Mouse (Mus musculus) liver, embryonic 16.5 days (tissue): ENCODE results near the gene Clip2. TPM values are rescaled to one million over a fixed set of nuclear protein-coding genes. Genes with fewer than 3 reads are reported as not detected.

ENCODE experiments used
- ATAC-seq: fragments of 200-750 bp; cut with Nextera tagmentation; 2 replicates; pipeline ENCODE4 v1.8.0; 2017; ENCODE audit warnings: low read depth, mild to moderate bottlenecking, moderate number of reproducible peaks, moderate library complexity
- H3K27ac ChIP-seq: fragments of 300-500 bp; sonication (generic); 2 replicates; pipeline ENCODE4 v1.5.1; 2014; ENCODE audit warnings: mild to moderate bottlenecking, low read length
- H3K27me3 ChIP-seq: fragments of 300-500 bp; sonication (generic); 2 replicates; pipeline ENCODE4 v1.6.1; 2014; ENCODE audit warnings: low read depth, low read length, mixed read lengths; ENCODE audit not compliant: control insufficient read depth, insufficient read depth
- H3K36me3 ChIP-seq: fragments of 300-500 bp; sonication (generic); 2 replicates; pipeline ENCODE4 v1.6.1; 2014; ENCODE audit warnings: mild to moderate bottlenecking; ENCODE audit not compliant: control insufficient read depth, insufficient read depth
- H3K4me1 ChIP-seq: fragments of 300-500 bp; sonication (generic); 2 replicates; pipeline ENCODE4 v1.6.1; 2014; ENCODE audit warnings: low read depth, low read length, mixed read lengths; ENCODE audit not compliant: control insufficient read depth
- H3K4me2 ChIP-seq: fragments of 300-500 bp; sonication (generic); 2 replicates; pipeline ENCODE4 v1.6.1; 2014; ENCODE audit warnings: low read depth, low read length, mixed read lengths
- H3K4me3 ChIP-seq: fragments of 300-500 bp; sonication (generic); 2 replicates; pipeline ENCODE4 v1.5.1; 2014; ENCODE audit warnings: low read depth, mild to moderate bottlenecking, low read length
- H3K9ac ChIP-seq: fragments of 300-500 bp; sonication (generic); 2 replicates; pipeline ENCODE4 v1.6.1; 2014; ENCODE audit warnings: low read depth, low read length
- H3K9me3 ChIP-seq: fragments of 300-500 bp; sonication (generic); replicated peaks from 2 replicates; pipeline ENCODE4 v1.6.1; 2016; ENCODE audit warnings: low read length; ENCODE audit not compliant: control insufficient read depth
- WGBS: fragments of 180-500 bp; shearing (Covaris S2); extraction: QIAGEN DNeasy Blood & Tissue Kit; methylation state at CpG from one replicate; pipeline ENCODE4 v1.1.7; 2014; ENCODE audit not compliant: insufficient replicate concordance; 5-methylcytosine and 5-hydroxymethylcytosine counted together
- polyA plus RNA-seq: library from polyadenylated mRNA; unstranded; fragments of >200 nt; fragmentation: Nextera tagmentation; extraction: Ambion mirVana; gene quantifications from 2 replicates; pipeline ENCODE4 v1.2.1, GENCODE M21; 2015

Clip2 gene
- 0.43 and 0.48 TPM in 2 replicates for polyA plus RNA-seq

DNA sequence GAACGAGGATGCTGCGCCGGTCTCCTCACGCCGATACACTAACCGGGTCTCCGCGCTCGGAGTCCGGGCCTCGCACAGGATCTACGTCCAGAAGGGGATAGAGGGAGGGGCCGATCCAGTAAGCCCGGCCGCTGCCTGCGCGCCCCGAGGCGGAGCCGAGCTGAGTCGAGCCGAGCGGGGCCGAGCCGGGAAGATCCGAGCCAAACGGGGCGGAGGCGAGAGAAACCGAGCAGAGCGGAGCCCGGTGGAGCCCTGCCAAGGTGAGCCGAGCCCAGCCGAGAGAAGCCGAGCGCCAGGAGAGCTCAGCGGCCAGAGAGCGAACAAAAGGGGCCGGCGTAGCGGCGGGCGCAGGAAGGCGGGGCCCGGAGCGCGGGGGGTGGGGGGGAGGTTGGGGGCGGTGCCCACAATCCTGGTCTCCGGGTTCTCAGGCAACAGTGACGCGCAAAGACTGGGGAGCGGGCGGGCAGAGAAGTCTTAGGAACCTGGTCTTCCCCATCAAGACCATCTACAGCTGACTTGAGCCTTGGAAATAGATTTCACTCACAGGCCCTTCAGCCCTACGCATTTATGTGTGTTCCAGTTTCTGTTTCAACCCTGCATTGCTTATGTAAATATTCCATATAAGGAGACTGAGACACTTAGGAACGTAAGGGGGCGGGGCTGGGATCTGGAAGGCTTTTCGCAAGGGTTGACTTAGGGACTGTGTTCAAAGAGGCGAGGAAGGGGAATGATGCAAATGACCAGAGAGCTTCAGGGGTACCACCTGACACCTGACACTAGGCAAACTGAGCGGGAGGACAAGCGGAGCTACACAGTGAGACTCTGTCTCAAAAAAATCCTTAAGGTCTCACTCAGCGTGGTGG lies at the start of gene Clip2:
TSS of gene Clip2 (minus strand) at position 325 of the 863 bp plus-strand sequence.
- Histone ChIP-seq H3K27me3 (peaks cover 9% of the 10 kb centered on the region), H3K36me3 (no peaks in the 10 kb centered on the region), H3K4me2 (peak within 1 kb of the TSS; percentile 81), H3K27ac (peak within 1 kb of the TSS; percentile 70), H3K4me3 (peak within 1 kb of the TSS; percentile 68), H3K4me1 (peaks cover 14% of the 10 kb centered on the region; the same call in 1 of the 2 replicates), H3K9me3 (no peaks in the 10 kb centered on the region), H3K9ac (peak within 1 kb of the TSS; percentile 68)
- WGBS = 2% methylated on average over 60 of the region's 61 CpGs
- ATAC-seq = peak; percentile 89

DNA sequence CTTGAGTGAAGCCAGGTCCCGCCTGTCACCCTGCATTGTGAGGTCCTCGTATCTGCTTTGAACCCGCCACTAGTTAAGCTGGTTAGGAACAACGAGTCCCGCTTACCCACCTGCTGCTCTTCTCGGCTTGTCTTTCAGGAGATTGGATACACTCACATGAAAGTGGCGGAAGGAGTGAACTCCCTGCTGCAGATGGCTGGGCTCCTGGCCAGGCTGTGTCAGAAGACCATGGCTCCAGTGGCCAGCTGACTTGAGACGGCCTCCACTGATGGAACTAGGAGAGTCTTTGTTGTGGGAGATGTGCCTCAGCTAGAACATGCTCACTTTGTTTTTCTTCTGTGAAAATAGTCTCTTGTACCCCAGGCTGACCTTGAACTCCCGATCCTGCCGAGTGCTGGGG lies 45.5 kb upstream of the Clip2 start:
- Histone ChIP-seq H3K36me3 (peaks cover 29% of the 10 kb centered on the region), H3K4me1 (peaks cover 8% of the 10 kb centered on the region), H3K4me3 (no peak overlapping the region), H3K4me2 (no peak overlapping the region), H3K27me3 (no peaks in the 10 kb centered on the region), H3K27ac (no peak overlapping the region), H3K9ac (no peak overlapping the region), H3K9me3 (no peaks in the 10 kb centered on the region)
- ATAC-seq = no peak
- 81% methylated on average over 10 of the region's 10 CpGs for WGBS

DNA sequence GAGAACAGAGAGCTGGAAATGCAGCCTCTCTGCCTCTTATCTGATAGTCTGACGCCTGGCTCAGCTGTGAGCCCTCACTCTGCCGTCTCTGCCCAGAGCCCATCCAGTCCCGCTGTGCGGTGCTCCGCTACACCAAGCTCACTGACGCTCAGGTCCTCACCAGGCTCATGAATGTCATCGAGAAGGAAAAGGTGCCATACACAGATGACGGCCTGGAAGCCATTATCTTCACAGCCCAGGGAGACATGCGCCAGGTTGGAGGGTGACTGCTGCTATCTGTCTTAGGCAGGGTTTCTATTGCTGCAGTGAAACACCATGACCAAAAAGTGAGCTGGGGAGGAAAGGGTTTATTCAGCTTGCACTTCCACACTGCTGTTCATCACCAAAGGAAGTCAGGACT lies 40.9 kb upstream of the Clip2 start:
- H3K36me3 ChIP-seq = peaks cover 29% of the 10 kb centered on the region
- no peaks in the 10 kb centered on the region for H3K27me3 ChIP-seq
- H3K4me1 ChIP-seq = peaks cover 20% of the 10 kb centered on the region
- H3K27ac ChIP-seq = peak overlapping the region; percentile 34
- no peak overlapping the region for H3K4me3 ChIP-seq
- no peak overlapping the region for H3K9ac ChIP-seq
- peak; percentile 86 for ATAC-seq
- WGBS = 35% methylated on average over 9 of the region's 9 CpGs
- H3K9me3 ChIP-seq = no peaks in the 10 kb centered on the region
- 0 out of 2 replicates have a peak overlapping the region, but pooled peaks have one; percentile 21 for H3K4me2 ChIP-seq

DNA sequence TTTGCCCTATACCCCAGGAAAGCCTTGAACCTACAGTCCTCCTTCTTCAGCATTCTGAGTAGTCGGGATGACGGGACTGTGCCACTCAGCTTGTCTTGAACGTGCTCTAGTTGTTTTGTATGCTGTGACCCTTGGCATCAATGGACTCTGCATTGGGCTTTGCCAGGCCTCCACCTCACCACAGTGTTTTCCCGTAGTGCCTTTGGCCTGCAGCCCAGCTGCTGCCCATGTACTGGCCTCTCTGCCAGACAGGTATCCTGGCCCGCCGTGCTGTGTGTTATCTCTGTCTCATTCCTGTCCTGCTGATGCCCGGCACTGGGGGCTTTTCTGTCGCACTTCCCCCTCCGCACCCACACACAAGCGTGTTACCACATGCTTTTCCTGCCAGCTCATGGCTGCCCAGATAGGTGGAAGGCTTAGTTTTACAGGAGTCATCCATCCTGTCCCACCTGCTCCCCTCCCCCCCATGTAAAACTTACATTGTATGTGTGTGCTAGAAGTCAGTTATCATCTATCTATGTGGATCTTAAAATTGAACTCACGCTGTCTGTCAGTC lies 39.9 kb upstream of the Clip2 start:
- no peak overlapping the region for H3K9ac ChIP-seq

DNA sequence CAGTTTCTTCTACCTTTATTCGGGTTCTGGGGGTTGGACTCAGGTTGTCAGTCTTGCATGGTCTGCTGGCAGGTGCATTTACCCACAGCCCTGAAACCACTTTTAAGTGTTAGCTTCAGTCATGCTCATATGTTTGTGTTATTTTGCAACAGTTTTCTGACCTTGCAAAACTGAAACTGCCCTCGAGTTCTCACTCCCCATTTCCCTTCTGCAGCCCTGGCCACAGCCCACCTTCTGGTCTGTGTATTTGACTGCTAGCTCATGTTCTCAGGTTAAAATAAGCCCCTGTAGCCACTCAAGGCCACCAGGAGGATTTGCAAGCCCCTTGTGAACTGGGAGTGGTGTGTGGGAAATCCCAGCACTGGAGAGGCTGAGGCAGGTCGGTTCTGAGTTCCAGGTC lies 37.7 kb upstream of the Clip2 start:
- Histone ChIP-seq H3K9ac (no peak overlapping the region), H3K4me3 (no peak overlapping the region), H3K9me3 (no peaks in the 10 kb centered on the region), H3K4me2 (no peak overlapping the region), H3K36me3 (peaks cover 11% of the 10 kb centered on the region), H3K4me1 (peaks cover 20% of the 10 kb centered on the region), H3K27ac (0 out of 2 replicates have a peak overlapping the region, but pooled peaks have one; percentile 22), H3K27me3 (no peaks in the 10 kb centered on the region)
- no peak for ATAC-seq
- 65% methylated on average over 3 of the region's 3 CpGs for WGBS

More for the DNA sequence above, 39.9 kb upstream of the Clip2 start:
- peaks cover 20% of the 10 kb centered on the region for H3K4me1 ChIP-seq
- no peak overlapping the region for H3K4me2 ChIP-seq
- no peaks in the 10 kb centered on the region for H3K9me3 ChIP-seq
- peaks cover 20% of the 10 kb centered on the region for H3K36me3 ChIP-seq
- H3K27ac ChIP-seq = no peak overlapping the region
- no peak overlapping the region for H3K4me3 ChIP-seq
- WGBS = 65% methylated on average over 11 of the region's 11 CpGs
- ATAC-seq = no peak
- no peaks in the 10 kb centered on the region for H3K27me3 ChIP-seq

DNA sequence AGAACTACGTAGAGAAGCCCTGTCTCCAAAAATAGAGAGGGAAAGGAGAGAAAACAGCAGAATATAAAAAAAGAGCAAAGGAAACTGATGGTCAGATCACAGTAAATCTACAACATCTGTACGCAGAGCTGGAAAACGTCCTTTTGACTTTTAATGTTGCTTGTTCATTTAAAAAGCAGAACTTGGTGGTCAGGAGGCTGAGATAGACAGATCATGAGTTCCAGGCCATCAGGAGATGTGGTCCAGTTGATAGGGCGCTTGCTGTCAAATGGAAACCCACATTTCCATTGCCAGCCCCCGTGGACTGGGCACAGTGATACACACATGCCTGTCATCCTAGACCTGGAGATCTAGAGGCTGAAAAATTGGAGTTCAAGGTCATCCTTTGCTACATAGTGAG lies 32.6 kb upstream of the Clip2 start:
- Histone ChIP-seq H3K27ac (no peak overlapping the region), H3K4me1 (peaks cover 18% of the 10 kb centered on the region), H3K4me3 (no peak overlapping the region), H3K9me3 (no peaks in the 10 kb centered on the region), H3K4me2 (no peak overlapping the region), H3K36me3 (no peaks in the 10 kb centered on the region; the same call in 1 of the 2 replicates), H3K27me3 (no peaks in the 10 kb centered on the region), H3K9ac (no peak overlapping the region)
- no peak for ATAC-seq
- 45% methylated on average over 5 of the region's 5 CpGs for WGBS

DNA sequence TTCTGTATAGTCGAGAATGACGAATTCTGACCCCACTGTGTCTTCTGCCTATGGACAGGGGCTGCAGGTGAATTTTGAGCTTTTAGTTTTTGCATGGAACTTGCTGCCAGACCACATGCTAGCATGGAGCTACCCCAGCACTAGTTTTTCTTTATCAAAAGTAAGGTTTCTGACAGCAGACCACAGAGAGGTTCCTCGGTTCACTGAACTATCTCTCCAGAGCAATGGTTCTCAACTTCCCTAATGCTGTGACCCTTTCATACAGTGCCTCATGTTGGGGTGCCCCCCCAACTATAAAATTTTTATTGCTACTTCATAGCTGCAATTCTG lies 31.6 kb upstream of the Clip2 start:
- Histone ChIP-seq H3K9me3 (no peaks in the 10 kb centered on the region), H3K4me1 (peaks cover 17% of the 10 kb centered on the region), H3K9ac (peak overlapping the region; percentile 93), H3K27ac (0 out of 2 replicates have a peak overlapping the region, but pooled peaks have one; percentile 2), H3K4me2 (peak overlapping the region; percentile 81), H3K36me3 (no peaks in the 10 kb centered on the region), H3K4me3 (peak overlapping the region; percentile 95), H3K27me3 (no peaks in the 10 kb centered on the region)
- 22% methylated on average over 3 of the region's 3 CpGs for WGBS
- ATAC-seq = no peak

DNA sequence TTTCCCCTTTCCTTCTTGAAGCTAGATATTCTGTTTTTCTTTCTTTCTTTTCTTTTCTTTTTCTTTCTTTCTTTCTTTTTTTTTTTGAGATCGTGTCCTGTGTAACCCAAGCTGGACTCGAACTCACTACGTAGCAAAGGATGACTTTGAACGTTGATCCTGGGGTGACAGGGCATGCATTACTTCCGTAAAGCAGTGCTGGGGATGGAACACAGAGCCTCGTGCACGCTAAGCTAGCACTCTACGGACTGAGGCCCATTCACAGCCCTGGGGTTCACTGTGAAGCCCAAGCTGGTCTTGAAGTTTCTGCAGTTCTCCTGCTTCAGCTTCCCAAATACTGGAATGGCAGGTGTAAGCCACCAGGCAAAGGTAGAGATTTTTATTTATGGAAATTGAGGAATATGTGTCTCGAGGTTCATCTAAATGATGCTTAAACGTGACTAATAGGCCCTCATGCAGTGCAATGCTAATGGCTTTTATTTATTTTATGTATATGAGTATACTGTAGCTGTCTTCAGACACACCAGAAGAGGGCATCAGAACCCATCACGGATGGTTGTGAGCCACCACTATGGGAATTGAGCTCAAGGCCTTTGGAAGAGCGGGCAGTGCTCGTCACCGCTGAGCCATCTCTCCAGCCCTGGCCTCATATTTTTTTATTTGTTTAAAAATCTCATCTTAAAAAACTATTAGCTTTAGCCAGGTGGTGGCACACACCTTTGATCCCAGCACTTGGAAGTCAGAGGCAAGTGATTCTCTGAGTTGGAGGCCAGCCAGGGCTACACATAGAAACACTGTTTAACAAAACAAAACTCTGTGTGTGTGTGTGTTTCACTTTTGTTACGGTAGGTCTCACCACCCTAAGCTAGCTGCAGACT lies 31.0 kb upstream of the Clip2 start:
- 16% methylated on average over 15 of the region's 15 CpGs for WGBS
- H3K36me3 ChIP-seq = no peaks in the 10 kb centered on the region
- peak overlapping the region; percentile 95 for H3K4me3 ChIP-seq
- peak overlapping the region; percentile 81 for H3K4me2 ChIP-seq
- peak overlapping the region; percentile 72 for H3K27ac ChIP-seq
- H3K4me1 ChIP-seq = peaks cover 17% of the 10 kb centered on the region
- H3K9me3 ChIP-seq = no peaks in the 10 kb centered on the region
- no peak for ATAC-seq
- H3K9ac ChIP-seq = peak overlapping the region; percentile 93
- H3K27me3 ChIP-seq = no peaks in the 10 kb centered on the region
